ENCODE assay signal across 8 mouse cellular contexts in the genomic region with DNA sequence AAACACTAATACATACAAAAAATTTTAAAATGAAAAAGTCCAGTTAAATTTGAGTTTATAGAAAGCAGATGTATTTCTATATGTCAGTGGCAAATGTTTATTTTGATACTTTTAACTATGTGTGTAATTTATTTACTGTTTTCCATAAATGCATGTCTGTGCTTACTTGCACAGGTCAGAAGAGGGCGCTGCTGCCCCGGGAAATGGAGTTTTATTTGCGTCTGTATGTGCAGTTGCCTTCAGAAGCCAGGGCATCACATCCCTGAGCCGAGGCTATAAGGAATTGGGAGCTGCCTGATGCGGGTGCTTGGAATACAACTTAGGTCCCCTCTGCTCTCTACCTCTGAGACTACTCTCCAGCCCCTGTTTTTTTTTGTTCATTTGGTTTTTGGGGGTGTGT. TPM values are rescaled to one million over a fixed set of nuclear protein-coding genes. Genes with fewer than 3 reads are reported as not detected.
DNase-seq lines count a peak whose midpoint lies in the region; TF ChIP-seq lines count a peak whose summit lies in the region.
"Had no signal": no experiment of that assay in that cellular context is flagged by ENCODE, and none has a peak within 500 bp of the region (broad histone marks: within the 10 kb centered on the region; RNA-seq: fewer than 3 reads in every experiment).

No protein-coding gene starts in this region.

- no peak for TF ChIP-seq POLR2A in thymus, adult 2 months (IDR thresholded peaks at IDR 0.05; ENCODE audit: control insufficient read depth, extremely low read depth, insufficient read depth, low read length, poor library complexity)

- H3K4me3 ChIP-seq in thymus, adult 2 months (ENCODE audit: control insufficient read depth, insufficient read depth, low read length), result no peak overlapping the region

- peaks cover 2% of the 10 kb centered on the region; the same call in 1 of the 2 replicates for H3K4me1 ChIP-seq in thymus, adult 2 months (replicated peaks; ENCODE audit: control insufficient read depth, insufficient read depth, low read length)

- H3K27ac ChIP-seq in thymus, adult 2 months (ENCODE audit: control insufficient read depth, insufficient read depth, low read length), result no peak overlapping the region

- H3K36me3 ChIP-seq in thymus, adult 2 months (ENCODE audit: control insufficient read depth, insufficient read depth, low read length), result no peaks in the 10 kb centered on the region

- peaks cover 3% of the 10 kb centered on the region; the same call in 1 of the 2 replicates for H3K27me3 ChIP-seq in thymus, adult 2 months (ENCODE audit: control insufficient read depth, insufficient read depth, low read length)

- WGBS in thymus, adult 2 months, result 8% methylated on average over 5 of the region's 5 CpGs

- no peak for TF ChIP-seq CTCF in thymus, adult 2 months (IDR thresholded peaks at IDR 0.05; ENCODE audit: borderline replicate concordance, control insufficient read depth, extremely low read depth, insufficient read depth, low read length, poor library complexity)

- peak; percentile 43 for DNase-seq in thymus, adult 2 months
- DNase-seq in thymus, adult 18-20 months, result no peak
- DNase-seq in adrenal gland, adult 18-20 months (ENCODE audit: low spot score in 2 of 2), result peak; percentile 73 to 74
- DNase-seq in embryo, embryonic 10 days (ENCODE audit: low spot score), result peak; percentile 87
- peak; percentile 70 for DNase-seq in kidney, postnatal 14 days
- DNase-seq in lung, postnatal 10 days, result peak; percentile 71
- DNase-seq in right cerebral cortex, adult 2 months (ENCODE audit: low spot score in 2 of 2), result peak; percentile 72 to 80

RNA-seq across cellular contexts. Expression of a gene that starts 3.6 kb away (rescaled TPM):
- polyA plus RNA-seq in thymus, adult 2 months (2012; rRNA removed), result 0.14 and 0.44 TPM in 2 replicates
- total RNA-seq in adrenal gland, adult 18-20 months (2021), result 1 to 10 TPM; 6.2 to 7.5 TPM

RNA-seq across cellular contexts. Expression of a gene that starts 14.5 kb away (rescaled TPM):
- 2.4 and 5.2 TPM in 2 replicates for polyA plus RNA-seq in thymus, adult 2 months (2012; rRNA removed)
- not detected for total RNA-seq in adrenal gland, adult 18-20 months (2021)

RNA-seq across cellular contexts. Expression of a gene that starts 23.5 kb away (rescaled TPM):
- polyA plus RNA-seq in thymus, adult 2 months (2012; rRNA removed), result 28.1 and 34.8 TPM in 2 replicates
- 10 to 100 TPM; 55.7 to 64.0 TPM for total RNA-seq in adrenal gland, adult 18-20 months (2021)

RNA-seq across cellular contexts. Expression of a gene that starts 29.8 kb away (rescaled TPM):
- polyA plus RNA-seq in thymus, adult 2 months (2012; rRNA removed), result 1.4 TPM in 2 replicates
- total RNA-seq in adrenal gland, adult 18-20 months (2021), result not detected
- polyA plus RNA-seq: heart, embryonic 16.5 days had no signal

RNA-seq across cellular contexts. Expression of a gene that starts 36.9 kb away (rescaled TPM):
- 15.3 and 18.0 TPM in 2 replicates for polyA plus RNA-seq in thymus, adult 2 months (2012; rRNA removed)
- 10 to 100 TPM; 15.1 to 16.8 TPM for total RNA-seq in adrenal gland, adult 18-20 months (2021)

Comparison
In these comparisons a context has a peak if more than half of its experiments do, and no peak if none do; other contexts are left out.
1. DNase-seq: peak in thymus, adult 2 months (single experiment), adrenal gland, adult 18-20 months (2 of 2), embryo, embryonic 10 days (single experiment), kidney, postnatal 14 days (single experiment), lung, postnatal 10 days (single experiment) and right cerebral cortex, adult 2 months (2 of 2); none in thymus, adult 18-20 months (0 of 2).